Mouse (Mus musculus) erythroblast, embryonic 14.5 days (primary cell): ENCODE data around the gene Pla1a. TPM values are rescaled to one million over a fixed set of nuclear protein-coding genes. Genes with fewer than 3 reads are reported as not detected.

Experiments used
- H3K27me3 ChIP-seq: 2 replicates; pipeline ENCODE4 v1.6.1; 2012; ENCODE audit warnings: inconsistent platforms; ENCODE audit not compliant: control insufficient read depth
- H3K36me3 ChIP-seq: 2 replicates; pipeline ENCODE4 v1.6.1; 2012; ENCODE audit warnings: mild to moderate bottlenecking, inconsistent platforms; ENCODE audit not compliant: control insufficient read depth
- H3K4me1 ChIP-seq: 2 replicates; pipeline ENCODE4 v1.6.1; 2012; ENCODE audit warnings: inconsistent platforms; ENCODE audit not compliant: control insufficient read depth
- H3K4me3 ChIP-seq: replicated peaks from 2 replicates; pipeline ENCODE3; 2012; ENCODE audit warnings: moderate library complexity, mild to moderate bottlenecking, inconsistent platforms
- H3K9me3 ChIP-seq: 2 replicates; pipeline ENCODE4 v1.6.1; 2012; ENCODE audit warnings: low read length, inconsistent platforms, mixed read lengths; ENCODE audit not compliant: control insufficient read depth
- GATA1 ChIP-seq: IDR thresholded peaks from 2 replicates; pipeline ENCODE4 v1.6.1; 2012; ENCODE audit warnings: low read length, inconsistent platforms, mixed read lengths
- TAL1 ChIP-seq: IDR thresholded peaks from 3 replicates; pipeline ENCODE4 v1.6.1; 2012; ENCODE audit warnings: low read length, inconsistent platforms, mixed read lengths
- polyA plus RNA-seq: library from polyadenylated mRNA; stranded (reverse); fragments of >175 nt; gene quantifications from 2 replicates; pipeline ENCODE4 v1.2.3, GENCODE M21; 2012

Gene Pla1a
- polyA plus RNA-seq, 1 experiment: not detected

- H3K27me3 ChIP-seq: no peaks in the 10 kb centered on the region
- H3K9me3 ChIP-seq: no peaks in the 10 kb centered on the region
- H3K36me3 ChIP-seq: peaks cover 50% of the 10 kb centered on the region
- H3K4me1 ChIP-seq: peaks cover 61% of the 10 kb centered on the region
- TF ChIP-seq GATA1 (no peak), TAL1 (no peak)
- peak overlapping the region; percentile 74 for H3K4me3 ChIP-seq
Measured at GRCm38 (mm10) chr16:38348217-38348761, 84.7 kb downstream of the Pla1a start.

GRCm38 (mm10) chr16:38347588-38347987, 85.4 kb downstream of the Pla1a start:
- H3K9me3 ChIP-seq: no peaks in the 10 kb centered on the region
- TF ChIP-seq GATA1 (no peak), TAL1 (no peak)
- H3K4me1 ChIP-seq: peaks cover 61% of the 10 kb centered on the region
- peak overlapping the region; percentile 74 for H3K4me3 ChIP-seq
- H3K27me3 ChIP-seq: no peaks in the 10 kb centered on the region
- H3K36me3 ChIP-seq: peaks cover 44% of the 10 kb centered on the region

GRCm38 (mm10) chr16:38346529-38347325, 86.2 kb downstream of the Pla1a start, which contains the start of the genes Cox17 and Gm21987:
Cox17 (plus strand) TSS chr16:38346991.
Gm21987 (plus strand) TSS chr16:38347040.
- Histone ChIP-seq H3K4me3 (peak within 1 kb of the TSS; percentile 74), H3K9me3 (no peaks in the 10 kb centered on the region), H3K36me3 (peaks cover 36% of the 10 kb centered on the region), H3K27me3 (peaks cover 3% of the 10 kb centered on the region), H3K4me1 (peaks cover 60% of the 10 kb centered on the region)
- no peak for TF ChIP-seq TAL1

Other genes with a start within 250 kb of the Pla1a start
- gene Nr1i2, start 138.3 kb downstream of the Pla1a start, polyA plus RNA-seq: not detected in 2 replicates
- gene Maats1, start 91.0 kb downstream of the Pla1a start, polyA plus RNA-seq: not detected in 2 replicates
- 56.0 and 110 TPM in 2 replicates for gene Cox17, start 86.2 kb downstream of the Pla1a start, polyA plus RNA-seq
- 142 and 244 TPM in 2 replicates for gene Gm21987, start 86.1 kb downstream of the Pla1a start, polyA plus RNA-seq
- gene Popdc2, start 70.9 kb downstream of the Pla1a start, polyA plus RNA-seq: 8.1 TPM in 2 replicates
- 15.1 and 15.6 TPM in 2 replicates for gene Adprh, start 19.6 kb upstream of the Pla1a start, polyA plus RNA-seq
- not detected in 2 replicates for gene Cd80, start 22.4 kb upstream of the Pla1a start, polyA plus RNA-seq
- 2.8 and 3.2 TPM in 2 replicates for gene Timmdc1, start 89.5 kb upstream of the Pla1a start, polyA plus RNA-seq
- 0.06 and 0.08 TPM in 2 replicates for gene Poglut1, start 117.1 kb upstream of the Pla1a start, polyA plus RNA-seq
- gene Tmem39a, start 125.6 kb upstream of the Pla1a start, polyA plus RNA-seq: 0.34 TPM in 2 replicates